Mouse (Mus musculus) forebrain, embryonic 14.5 days (tissue): ENCODE data around the gene Cdiptos. TPM values are rescaled to one million over a fixed set of nuclear protein-coding genes. Genes with fewer than 3 reads are reported as not detected.
A peak's percentile ranks its signal among the peaks of the same experiment; 100 is the strongest.

Source experiments
- ATAC-seq: fragments of 200-750 bp; cut with Nextera tagmentation; 2 replicates; pipeline ENCODE4 v1.8.0; 2017; ENCODE audit warnings: mild to moderate bottlenecking, moderate library complexity
- DNase-seq: peaks from one replicate; pipeline ENCODE4 v3.0.0-alpha.2; 2015; ENCODE audit warnings: low spot score
- H3K27ac ChIP-seq: fragments of 300-500 bp; sonication (generic); 2 replicates; pipeline ENCODE4 v1.5.1; 2014; ENCODE audit warnings: low read depth, mild to moderate bottlenecking, control low read depth, low read length, moderate library complexity
- H3K27me3 ChIP-seq: fragments of 300-500 bp; sonication (generic); replicated peaks from 2 replicates; pipeline ENCODE4 v1.6.1; 2014; ENCODE audit warnings: low read length, control low read depth, mixed read lengths; ENCODE audit not compliant: control insufficient read depth, insufficient read depth
- H3K36me3 ChIP-seq: fragments of 300-500 bp; sonication (generic); 2 replicates; pipeline ENCODE4 v1.6.1; 2014; ENCODE audit warnings: low read length, control low read depth; ENCODE audit not compliant: control insufficient read depth, insufficient read depth
- H3K4me1 ChIP-seq: fragments of 300-500 bp; sonication (generic); 2 replicates; pipeline ENCODE4 v1.6.1; 2014; ENCODE audit warnings: antibody characterized with exemption, low read length, control low read depth; ENCODE audit not compliant: control insufficient read depth, insufficient read depth
- H3K4me2 ChIP-seq: fragments of 300-500 bp; sonication (generic); 2 replicates; pipeline ENCODE4 v1.6.1; 2014; ENCODE audit warnings: mild to moderate bottlenecking, control low read depth, low read length
- H3K4me3 ChIP-seq: fragments of 300-500 bp; sonication (generic); 2 replicates; pipeline ENCODE4 v1.5.1; 2014; ENCODE audit warnings: low read depth, low read length, control low read depth
- H3K9ac ChIP-seq: fragments of 300-500 bp; sonication (generic); 2 replicates; pipeline ENCODE4 v1.6.1; 2014; ENCODE audit warnings: mild to moderate bottlenecking, low read length, control low read depth, moderate library complexity
- H3K9me3 ChIP-seq: fragments of 300-500 bp; sonication (generic); replicated peaks from 2 replicates; pipeline ENCODE4 v1.6.1; 2016; ENCODE audit warnings: low read length, control low read depth, mixed read lengths; ENCODE audit not compliant: control insufficient read depth
- WGBS: fragments of 180-500 bp; shearing (Covaris S2); extraction: QIAGEN DNeasy Blood & Tissue Kit; methylation state at CpG from one replicate; pipeline ENCODE4 v1.1.7; 2014; 5-methylcytosine and 5-hydroxymethylcytosine counted together
- polyA plus RNA-seq: library from polyadenylated mRNA; unstranded; fragments of >200 nt; fragmentation: Nextera tagmentation; extraction: Ambion mirVana; gene quantifications from 2 replicates; pipeline ENCODE4 v1.2.1, GENCODE M21; 2014

The Cdiptos gene
- polyA plus RNA-seq, 1 experiment from 2014 or later, result 1.0 TPM

- Histone ChIP-seq H3K9me3 (no peaks in the 10 kb centered on the region), H3K27ac (no peak overlapping the region), H3K9ac (no peak overlapping the region), H3K36me3 (peaks cover 44% of the 10 kb centered on the region), H3K4me3 (no peak overlapping the region), H3K4me1 (no peaks in the 10 kb centered on the region), H3K27me3 (0 out of 2 replicates have a peak, but pooled peaks cover 9% of the 10 kb centered on the region), H3K4me2 (no peak overlapping the region)
- WGBS, result 57% methylated on average over 3 of the region's 3 CpGs
- no peak for ATAC-seq
- no peak for DNase-seq
Observed at GRCm38 (mm10) chr7:126965568-126965967, 10.3 kb downstream of the Cdiptos start.

- DNase-seq, result peak; percentile 30
- Histone ChIP-seq H3K27me3 (0 out of 2 replicates have a peak, but pooled peaks cover 9% of the 10 kb centered on the region), H3K4me2 (no peak overlapping the region), H3K36me3 (peaks cover 56% of the 10 kb centered on the region), H3K27ac (no peak overlapping the region), H3K4me1 (no peaks in the 10 kb centered on the region), H3K4me3 (no peak overlapping the region), H3K9ac (no peak overlapping the region), H3K9me3 (no peaks in the 10 kb centered on the region)
- 27% methylated on average over 19 of the region's 19 CpGs for WGBS
- no peak for ATAC-seq
Observed at GRCm38 (mm10) chr7:126963548-126964286, 12.2 kb downstream of the Cdiptos start.

GRCm38 (mm10) chr7:126961965-126962364 is 13.9 kb downstream of the Cdiptos start:
- Histone ChIP-seq H3K27me3 (0 out of 2 replicates have a peak, but pooled peaks cover 9% of the 10 kb centered on the region), H3K9ac (no peak overlapping the region), H3K9me3 (no peaks in the 10 kb centered on the region), H3K4me2 (no peak overlapping the region), H3K4me1 (no peaks in the 10 kb centered on the region), H3K4me3 (no peak overlapping the region), H3K27ac (no peak overlapping the region), H3K36me3 (peaks cover 45% of the 10 kb centered on the region)
- 94% methylated on average over 4 of the region's 4 CpGs for WGBS
- no peak for DNase-seq
- no peak for ATAC-seq

- ATAC-seq (no peak), DNase-seq (no peak)
- H3K9ac ChIP-seq, result no peak overlapping the region
- 0 out of 2 replicates have a peak, but pooled peaks cover 9% of the 10 kb centered on the region for H3K27me3 ChIP-seq
- H3K4me2 ChIP-seq, result no peak overlapping the region
- no peak overlapping the region for H3K27ac ChIP-seq
- H3K36me3 ChIP-seq, result peaks cover 45% of the 10 kb centered on the region
- H3K4me1 ChIP-seq, result no peaks in the 10 kb centered on the region
- H3K4me3 ChIP-seq, result no peak overlapping the region
- H3K9me3 ChIP-seq, result no peaks in the 10 kb centered on the region
- WGBS, result 88% methylated on average over 5 of the region's 5 CpGs
Observed at GRCm38 (mm10) chr7:126961095-126961494, 14.8 kb downstream of the Cdiptos start.

GRCm38 (mm10) chr7:126959780-126960179 is 16.1 kb downstream of the Cdiptos start:
- H3K27me3 ChIP-seq, result 0 out of 2 replicates have a peak, but pooled peaks cover 9% of the 10 kb centered on the region
- no peak for ATAC-seq
- no peak for DNase-seq
- no peaks in the 10 kb centered on the region for H3K4me1 ChIP-seq
- H3K36me3 ChIP-seq, result peaks cover 42% of the 10 kb centered on the region
- no peaks in the 10 kb centered on the region for H3K9me3 ChIP-seq
- H3K4me2 ChIP-seq, result no peak overlapping the region
- no peak overlapping the region for H3K27ac ChIP-seq
- H3K4me3 ChIP-seq, result no peak overlapping the region
- 77% methylated on average over 9 of the region's 9 CpGs for WGBS
- no peak overlapping the region for H3K9ac ChIP-seq

GRCm38 (mm10) chr7:126955125-126955524 is 20.8 kb downstream of the Cdiptos start:
- H3K4me2 ChIP-seq, result no peak overlapping the region
- peaks cover 11% of the 10 kb centered on the region for H3K4me1 ChIP-seq
- DNase-seq (no peak), ATAC-seq (no peak)
- no peak overlapping the region for H3K27ac ChIP-seq
- H3K4me3 ChIP-seq, result no peak overlapping the region
- no peaks in the 10 kb centered on the region for H3K9me3 ChIP-seq
- H3K27me3 ChIP-seq, result no peaks in the 10 kb centered on the region
- 60% methylated on average over 3 of the region's 3 CpGs for WGBS
- peaks cover 14% of the 10 kb centered on the region; the same call in 1 of the 2 replicates for H3K36me3 ChIP-seq
- H3K9ac ChIP-seq, result no peak overlapping the region

GRCm38 (mm10) chr7:126952646-126953045 is 23.3 kb downstream of the Cdiptos start:
- WGBS, result under 1% methylated on average over 8 of the region's 8 CpGs
- H3K4me3 ChIP-seq, result peak overlapping the region; percentile 57

GRCm38 (mm10) chr7:126951741-126952140 is 24.2 kb downstream of the Cdiptos start:
- Histone ChIP-seq H3K9ac (peak overlapping the region; percentile 80), H3K4me1 (peaks cover 13% of the 10 kb centered on the region), H3K4me2 (peak overlapping the region; percentile 99), H3K9me3 (no peaks in the 10 kb centered on the region), H3K36me3 (peaks cover 11% of the 10 kb centered on the region; the same call in 1 of the 2 replicates), H3K4me3 (peak overlapping the region; percentile 57), H3K27me3 (no peaks in the 10 kb centered on the region), H3K27ac (no peak overlapping the region)
- 22% methylated on average over 4 of the region's 4 CpGs for WGBS
- DNase-seq, result no peak
- ATAC-seq, result no peak

More at GRCm38 (mm10) chr7:126952646-126953045, 23.3 kb downstream of the Cdiptos start:
- no peak for ATAC-seq
- no peaks in the 10 kb centered on the region for H3K9me3 ChIP-seq
- H3K27me3 ChIP-seq, result no peaks in the 10 kb centered on the region
- H3K4me2 ChIP-seq, result peak overlapping the region; percentile 99
- 0 out of 2 replicates have a peak, but pooled peaks cover 5% of the 10 kb centered on the region for H3K36me3 ChIP-seq
- DNase-seq, result no peak
- H3K4me1 ChIP-seq, result peaks cover 13% of the 10 kb centered on the region
- H3K27ac ChIP-seq, result no peak overlapping the region
- H3K9ac ChIP-seq, result no peak overlapping the region
